Mouse (Mus musculus) cerebellum, postnatal 25 days (tissue): ENCODE data around the gene Apbb2.
A peak's percentile ranks its signal among the peaks of the same experiment; 100 is the strongest.
"Not testable (repeated sequence)": the region's sequence is repeated elsewhere in the genome, so short reads cannot be mapped to it uniquely, and the experiment has no call there.

Experiments
- DNase-seq, 2 experiments: peaks; one replicate each; pipeline ENCODE4 v3.0.0; 2021; ENCODE audit warnings: mixed read lengths in 2 of 2

The Apbb2 gene

DNA sequence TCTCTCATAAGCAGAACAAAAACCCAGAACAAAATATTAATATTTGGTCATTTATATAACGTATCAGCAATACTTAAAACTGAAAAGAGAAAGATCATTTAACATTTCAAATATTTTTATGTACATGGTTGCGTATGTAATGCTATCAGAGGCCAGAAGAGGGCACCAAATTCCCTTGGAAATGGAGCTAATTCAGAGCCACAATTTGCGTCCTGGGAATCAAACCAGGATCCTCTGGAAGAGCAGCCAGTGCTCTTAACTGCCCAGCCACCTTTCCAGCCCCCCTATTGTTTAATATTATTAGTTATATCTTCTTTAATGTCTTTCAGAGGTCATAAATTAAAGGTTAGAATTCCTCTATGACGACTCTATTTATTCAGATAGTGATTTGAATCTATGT lies 355.2 kb downstream of the Apbb2 start:
- peak in 1 of 2 experiments; percentile 60 for DNase-seq

DNA sequence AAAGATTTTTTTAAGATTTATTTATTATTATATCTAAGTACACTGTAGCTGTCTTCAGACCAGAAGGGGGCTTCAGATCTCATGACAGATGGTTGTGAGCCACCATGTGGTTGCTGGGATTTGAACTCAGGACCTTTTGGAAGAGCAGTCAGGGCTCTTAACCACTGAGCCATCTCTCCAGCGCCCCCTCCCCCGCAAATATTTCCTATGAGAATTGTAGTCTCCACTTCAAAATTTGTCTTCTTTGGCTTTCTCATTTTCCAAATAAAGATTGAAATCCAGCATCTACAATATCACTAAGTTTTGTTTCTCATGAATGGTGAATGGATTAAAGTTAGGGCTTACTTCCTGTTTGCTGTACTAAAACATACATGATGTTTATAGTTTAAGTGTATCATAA lies 356.1 kb downstream of the Apbb2 start:
- no peak for DNase-seq

DNA sequence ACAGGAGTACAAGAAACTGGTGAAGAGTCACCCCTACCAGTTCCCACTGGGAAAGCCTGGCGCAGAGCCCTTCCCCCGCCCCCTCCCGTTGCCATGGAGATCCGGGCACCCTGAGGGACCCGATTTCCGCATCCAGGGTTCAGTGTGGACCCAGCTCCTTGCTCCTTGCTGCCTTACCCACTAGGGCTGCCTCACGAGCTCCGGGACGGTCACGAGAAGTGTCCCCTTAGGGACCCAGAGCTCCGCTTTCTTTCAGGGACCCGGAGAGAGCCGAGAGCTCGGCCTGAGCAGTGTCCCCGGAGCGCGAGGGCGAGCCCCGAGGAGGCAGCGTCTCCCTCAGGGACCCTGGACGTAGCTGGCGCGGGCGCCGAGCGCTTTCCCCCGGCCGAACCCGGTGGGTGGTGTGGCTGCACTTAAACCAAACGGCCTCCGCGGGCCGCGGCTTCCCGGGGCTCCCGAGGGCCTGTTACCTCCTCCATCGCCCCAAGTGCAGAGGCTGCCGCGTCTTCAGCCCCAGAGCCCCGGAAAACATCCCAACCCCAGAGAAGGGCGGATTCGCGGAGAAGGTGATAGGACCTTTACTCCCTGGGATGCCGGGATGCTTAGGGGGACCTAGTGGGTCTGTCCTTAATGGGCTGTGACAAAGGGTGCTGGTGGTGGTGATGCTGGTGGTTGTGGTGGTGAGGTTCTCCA lies 358.7 kb downstream of the Apbb2 start, which contains the start of gene Nsun7:
Nsun7 (plus strand) TSS at position 142 of the 693 bp plus-strand sequence.
- peak; percentile 66 to 80 for DNase-seq

DNA sequence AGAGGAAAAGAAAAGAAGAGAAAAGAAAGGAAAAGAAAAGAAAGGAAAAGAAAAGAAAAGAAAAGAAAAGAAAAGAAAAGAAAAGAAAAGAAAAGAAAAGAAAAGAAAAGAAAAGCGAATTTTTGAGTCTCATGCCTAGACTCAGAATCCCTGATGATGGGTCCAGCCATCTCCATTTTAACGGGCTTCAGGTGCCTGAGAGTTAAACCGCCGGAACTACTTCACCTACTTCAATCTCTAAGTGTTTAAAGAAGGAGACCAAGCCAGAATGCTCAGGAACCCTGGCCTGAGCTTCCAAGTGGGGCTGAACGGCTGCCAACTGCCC lies 359.2 kb downstream of the Apbb2 start:
- not testable (repeated sequence) for DNase-seq

DNA sequence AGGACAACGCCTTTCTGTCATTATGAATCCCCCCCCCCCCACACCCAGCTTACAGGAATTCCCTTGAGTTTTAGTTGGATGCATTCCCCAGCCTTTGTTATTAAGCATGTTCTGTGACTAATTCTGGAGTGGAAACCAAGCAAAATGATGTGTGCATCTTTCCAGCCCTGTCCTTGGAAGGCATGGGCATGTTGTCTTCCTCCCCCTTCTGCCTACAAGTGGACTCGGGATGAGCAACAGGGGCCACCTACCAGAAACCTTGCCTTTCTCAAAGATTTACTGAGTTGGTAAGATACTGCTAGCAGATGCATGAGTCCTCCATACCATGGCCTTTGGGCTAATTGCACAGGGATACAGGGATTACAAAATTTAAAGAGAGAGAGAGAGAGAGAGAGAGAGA lies 359.6 kb downstream of the Apbb2 start:
- DNase-seq, result no peak

DNA sequence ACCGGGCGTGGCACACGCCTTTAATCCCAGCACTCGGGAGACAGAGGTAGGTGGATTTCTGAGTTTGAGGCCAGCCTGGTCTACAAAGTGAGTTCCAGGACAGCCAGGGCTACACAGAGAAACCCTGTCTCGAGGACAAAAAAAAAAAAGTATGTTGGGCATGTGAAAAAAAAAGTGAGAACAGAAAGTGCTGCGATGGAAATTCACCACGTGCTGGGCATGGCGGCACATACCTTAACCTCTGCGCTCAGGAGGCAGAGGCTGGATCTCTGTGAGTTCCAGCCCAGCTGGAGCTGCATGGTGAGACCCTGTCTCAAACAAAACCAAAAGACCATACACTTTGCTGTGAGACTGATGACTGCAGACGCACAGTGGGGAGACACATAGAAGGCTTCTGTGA lies 363.5 kb downstream of the Apbb2 start:
- DNase-seq, result no peak

DNA sequence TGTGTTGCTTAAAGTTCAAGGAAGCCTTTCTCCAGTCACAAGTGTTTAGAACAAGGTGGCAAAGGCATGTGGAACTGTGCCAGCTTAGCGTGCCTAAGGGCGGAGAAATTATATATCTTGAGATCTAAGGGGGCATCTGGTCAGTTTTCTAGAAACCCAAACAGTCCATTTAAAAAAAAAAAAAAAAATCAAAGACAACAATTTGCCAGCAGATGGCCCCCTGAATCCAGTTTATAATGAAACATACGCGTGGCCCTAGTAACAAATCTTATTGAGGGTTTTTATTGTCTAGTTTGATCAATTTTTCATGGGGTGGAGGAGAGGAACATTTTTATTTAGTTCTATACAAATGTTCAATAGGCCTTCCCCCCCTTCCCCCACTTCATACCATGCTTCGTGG lies 365.4 kb downstream of the Apbb2 start:
- peak in 1 of 2 experiments; percentile 5 for DNase-seq
